Mouse (Mus musculus) cerebellum, adult 11 months (tissue): ENCODE measurements around the gene Slc22a14.
"Not testable (repeated sequence)": the region's sequence is repeated elsewhere in the genome, so short reads cannot be mapped to it uniquely, and the experiment has no call there.

ENCODE experiments used
- DNase-seq: peaks from one replicate; pipeline ENCODE4 v3.0.0; 2022

Gene Slc22a14

DNA sequence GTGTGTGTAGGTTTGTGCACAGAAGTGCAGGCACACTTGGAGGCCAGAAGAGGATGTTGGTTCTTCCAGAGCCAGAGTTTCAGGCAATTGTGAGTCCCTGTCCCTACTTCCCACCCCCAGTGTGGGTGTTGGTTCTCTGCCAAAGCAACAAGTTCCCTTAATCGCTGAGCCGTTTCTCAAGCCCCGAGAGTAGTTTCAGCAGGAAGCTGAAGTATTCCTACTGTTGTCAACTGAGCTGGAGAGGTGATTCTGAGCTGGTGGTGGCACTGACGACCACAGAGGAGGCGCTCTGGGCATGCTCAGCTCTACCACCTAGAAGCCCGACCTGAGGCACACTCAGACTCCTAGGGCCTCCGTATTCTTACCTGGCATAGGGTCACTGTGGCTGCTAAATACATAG, at the start of gene Slc22a14:
Gene Slc22a14 (minus strand): TSS at position 270 of the 400 bp plus-strand sequence.
- no peak for DNase-seq

DNA sequence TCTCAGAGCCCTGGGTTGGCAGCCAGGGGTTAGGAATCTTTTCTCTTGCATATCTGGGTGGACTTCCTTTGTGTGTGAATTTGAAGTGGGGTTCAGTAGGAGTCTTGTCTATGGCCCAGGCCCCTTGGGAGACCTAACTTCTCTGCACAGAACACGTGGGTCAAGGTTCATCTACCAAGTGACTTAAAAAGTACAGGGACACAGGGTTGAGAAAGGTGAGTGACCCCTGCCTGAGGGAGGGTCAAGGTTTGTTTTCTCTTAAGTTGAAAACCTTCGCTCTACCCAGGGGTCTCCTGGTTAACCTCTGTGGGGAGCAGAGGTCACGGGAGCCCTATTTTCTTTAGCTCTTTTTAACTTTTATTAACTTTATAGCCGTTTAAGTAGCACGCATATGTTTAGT, 44.5 kb upstream of the Slc22a14 start:
- DNase-seq: no peak

GRCm38 (mm10) chr9:119408898-119409664, 43.7 kb upstream of the Slc22a14 start:
- DNase-seq: no peak

DNA sequence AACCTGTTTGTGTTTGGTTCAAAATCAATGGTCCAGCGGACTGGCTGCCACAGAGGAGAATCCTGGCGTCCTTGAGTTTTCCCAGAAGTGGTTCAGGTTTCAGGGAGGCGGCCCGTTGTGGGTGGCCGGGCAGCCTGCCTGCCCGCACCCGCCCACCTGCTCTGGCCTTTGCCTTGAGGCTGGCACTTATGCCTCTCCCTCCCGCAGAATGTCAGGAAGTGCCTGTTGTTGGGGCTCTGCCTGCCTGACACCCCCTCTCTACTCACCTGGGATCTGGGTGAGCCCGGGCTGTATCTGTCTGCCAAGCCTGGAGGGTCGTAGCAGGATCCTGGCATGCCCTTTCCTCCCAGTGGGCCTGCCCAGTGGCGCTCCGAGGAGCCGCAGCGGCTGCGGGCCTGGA, 42.5 kb upstream of the Slc22a14 start:
- no peak for DNase-seq

DNA sequence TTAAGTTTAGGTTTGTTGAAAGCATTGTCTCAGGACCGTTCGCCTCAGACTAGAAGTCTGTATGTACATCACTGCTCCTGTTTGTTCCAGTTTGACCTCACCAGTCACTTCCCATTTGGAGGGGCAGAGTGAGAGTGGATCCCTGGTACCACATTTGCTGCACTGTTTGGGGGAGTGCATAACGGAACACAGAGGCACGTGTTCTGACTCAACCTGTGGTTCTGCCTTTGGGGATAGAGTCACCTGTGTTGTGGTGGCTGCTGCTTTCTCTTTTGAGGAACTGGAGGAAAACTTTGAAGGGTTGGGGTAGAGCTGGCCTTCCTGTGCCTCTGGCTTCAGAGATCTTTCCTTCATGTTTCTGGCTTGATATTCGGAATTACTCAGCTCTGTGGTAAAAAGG, 38.7 kb upstream of the Slc22a14 start:
- DNase-seq: no peak

DNA sequence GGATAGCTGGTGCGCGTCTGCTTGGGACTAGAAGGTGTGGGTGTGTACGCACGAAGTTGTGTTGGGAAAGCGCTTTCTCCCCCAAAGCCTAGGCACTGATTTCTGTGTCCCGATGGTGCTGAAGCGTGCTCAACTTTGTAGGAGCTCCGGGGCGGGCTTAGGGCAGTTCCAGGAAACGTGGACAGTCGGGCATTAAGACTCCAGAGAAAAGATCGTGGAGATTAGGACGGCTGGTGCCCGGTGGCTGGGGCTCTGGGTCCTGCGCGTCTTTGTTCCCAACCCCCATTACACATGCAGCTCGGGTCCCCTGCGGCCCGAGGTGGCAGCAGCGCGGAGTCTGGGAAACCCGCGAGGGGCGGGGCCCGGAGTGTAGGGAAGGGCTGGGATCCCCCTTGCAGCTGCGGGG, 37.9 kb upstream of the Slc22a14 start:
- no peak for DNase-seq

GRCm38 (mm10) chr9:119402253-119403235, 37.2 kb upstream of the Slc22a14 start:
- peak; percentile 57 for DNase-seq

GRCm38 (mm10) chr9:119401801-119402214, 36.5 kb upstream of the Slc22a14 start, which contains the start of gene Acvr2b:
TSS of gene Acvr2b (plus strand) at chr9:119402118.
- DNase-seq: peak; percentile 90

DNA sequence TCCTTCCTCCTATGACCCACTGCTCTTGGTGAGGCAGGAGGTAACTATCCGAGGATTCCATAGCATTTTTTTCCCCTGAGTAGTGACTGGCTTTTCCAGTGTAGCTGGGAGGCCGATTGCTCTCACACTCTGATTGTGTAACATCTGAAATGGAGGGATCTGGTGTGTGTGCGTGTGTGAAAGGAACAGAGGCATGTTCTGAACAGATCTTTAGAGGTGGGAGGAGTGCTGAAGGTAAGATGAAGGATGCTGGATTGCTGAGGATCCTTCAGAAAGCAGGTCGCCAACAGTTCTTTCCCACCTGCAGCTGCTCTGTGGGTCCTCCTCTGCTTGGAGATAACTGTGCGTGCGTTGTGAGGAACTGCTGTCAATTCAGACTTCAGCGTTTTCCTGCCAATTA, 36.0 kb upstream of the Slc22a14 start:
- no peak for DNase-seq

DNA sequence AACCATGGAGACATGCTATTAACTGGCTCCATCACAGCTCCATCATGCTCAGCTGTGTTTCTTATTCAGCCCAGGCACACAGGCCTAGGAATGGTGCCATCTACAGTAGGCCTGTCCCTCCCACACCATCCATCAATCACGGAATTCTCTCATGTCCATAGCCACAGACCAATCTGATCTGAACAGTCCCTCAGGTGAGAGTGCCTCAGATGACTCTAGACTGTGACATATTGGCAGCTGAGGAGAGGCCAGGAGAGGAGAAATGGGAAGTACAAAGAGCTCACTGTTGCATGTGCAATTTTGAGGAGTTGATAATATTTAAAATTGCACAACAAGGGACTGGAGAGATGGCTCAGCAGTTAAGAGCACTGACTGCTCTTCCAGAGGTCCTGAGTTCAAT, 29.5 kb upstream of the Slc22a14 start:
- DNase-seq: no peak

GRCm38 (mm10) chr9:119390214-119390613, 24.9 kb upstream of the Slc22a14 start:
- no peak for DNase-seq

DNA sequence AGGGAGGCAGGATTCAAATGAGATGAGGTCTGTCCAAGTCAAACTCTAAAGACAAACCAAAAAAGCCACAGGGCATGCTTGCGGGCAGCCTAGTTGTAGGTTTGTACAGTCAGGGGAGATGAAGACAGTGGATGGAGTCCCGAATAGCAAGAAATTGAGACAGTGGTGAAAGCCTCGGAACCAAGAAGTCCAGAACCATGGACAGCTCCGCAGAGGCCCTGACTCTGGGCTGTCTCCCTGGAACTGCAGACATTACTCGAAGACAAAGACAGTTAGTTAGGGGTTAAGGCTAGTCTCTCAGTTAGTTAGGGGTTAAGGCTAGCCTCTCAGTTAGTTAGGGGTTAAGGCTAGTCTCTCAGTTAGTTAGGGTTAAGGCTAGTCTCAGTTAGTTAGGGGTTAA, 23.6 kb upstream of the Slc22a14 start:
- no peak for DNase-seq

DNA sequence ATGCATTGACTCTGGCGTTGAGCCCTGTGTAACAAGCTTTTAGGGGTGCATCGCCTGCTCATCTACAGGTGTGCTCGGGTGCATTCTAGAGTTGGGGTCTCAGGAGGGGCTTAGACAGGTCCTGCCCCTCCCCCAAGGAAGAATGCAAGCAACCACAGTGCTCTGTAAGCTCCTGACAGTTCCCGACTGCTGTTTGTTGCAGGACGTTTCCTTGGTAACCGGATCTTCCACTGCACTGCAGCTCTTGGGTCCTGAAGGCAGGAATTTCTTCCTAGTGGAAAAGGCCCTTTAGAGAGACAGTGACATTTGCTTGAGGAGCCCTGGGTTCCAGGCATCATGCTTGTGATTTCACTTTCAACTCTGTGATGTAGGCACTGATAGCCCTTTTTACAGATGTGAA, 17.2 kb upstream of the Slc22a14 start:
- no peak for DNase-seq

GRCm38 (mm10) chr9:119378231-119378630, 12.9 kb upstream of the Slc22a14 start:
- no peak for DNase-seq

GRCm38 (mm10) chr9:119375556-119375955, 10.2 kb upstream of the Slc22a14 start:
- no peak for DNase-seq

GRCm38 (mm10) chr9:119375008-119375407, 9.7 kb upstream of the Slc22a14 start:
- DNase-seq: no peak

DNA sequence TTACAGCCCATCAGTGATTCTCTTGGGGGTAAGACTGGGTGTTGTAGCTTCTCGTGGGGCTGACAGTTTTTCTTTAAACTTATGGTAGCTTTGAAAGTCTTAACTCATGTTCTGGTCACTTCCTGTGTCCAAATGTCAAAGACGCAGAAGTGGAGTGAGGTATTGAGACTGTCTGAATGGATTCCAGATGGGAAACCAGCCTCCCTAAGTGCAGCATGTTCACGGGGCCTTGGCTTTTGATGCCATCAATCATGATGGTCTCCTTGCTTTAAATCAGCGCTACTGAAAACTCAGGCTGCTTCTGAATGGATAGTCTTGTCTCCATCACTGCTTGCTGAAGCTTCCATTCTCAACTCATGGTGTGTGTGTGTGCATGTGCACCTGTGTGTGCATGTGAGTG, 5.9 kb upstream of the Slc22a14 start:
- DNase-seq: no peak

DNA sequence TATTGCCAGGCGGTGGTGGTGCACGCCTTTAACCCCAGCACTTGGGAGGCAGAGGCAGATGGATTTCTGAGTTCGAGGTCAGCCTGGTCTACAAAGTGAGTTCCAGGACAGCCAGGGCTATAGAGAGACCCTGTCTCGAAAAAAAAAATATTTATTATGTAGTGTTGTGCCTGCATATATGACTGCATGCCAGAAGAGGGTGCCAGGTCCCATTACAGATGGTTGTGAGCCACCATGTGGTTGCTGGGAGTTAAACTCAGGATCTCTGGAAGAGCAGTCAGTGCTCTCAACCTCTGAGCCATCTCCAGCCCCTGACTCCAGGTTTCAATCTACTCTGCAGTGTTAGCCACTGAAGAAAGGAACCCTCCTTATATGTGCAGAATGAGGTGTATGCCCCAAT, 5.4 kb upstream of the Slc22a14 start:
- not testable (repeated sequence) for DNase-seq

- no peak for DNase-seq
Observed at GRCm38 (mm10) chr9:119368367-119368766, 3.0 kb upstream of the Slc22a14 start.

DNA sequence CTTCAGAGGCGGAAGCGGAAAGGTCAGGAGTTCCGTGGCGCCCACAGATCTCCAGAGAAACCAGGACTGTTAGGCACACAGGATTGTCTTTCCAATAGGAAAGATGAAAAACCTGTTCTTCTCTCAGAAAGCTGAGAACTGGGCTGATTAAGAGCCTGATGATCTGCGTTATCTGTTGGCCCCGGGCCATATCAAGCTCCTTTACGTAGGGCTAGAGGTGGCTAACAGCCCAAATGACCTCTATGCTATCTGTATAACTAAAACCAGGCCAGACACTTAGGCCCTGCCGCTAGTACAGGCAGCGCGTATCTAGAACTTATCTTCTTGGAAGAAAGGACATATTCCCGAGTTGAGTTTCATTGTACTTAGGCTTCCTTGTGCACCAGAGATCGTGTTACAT, 2.1 kb downstream of the Slc22a14 start:
- DNase-seq: no peak

DNA sequence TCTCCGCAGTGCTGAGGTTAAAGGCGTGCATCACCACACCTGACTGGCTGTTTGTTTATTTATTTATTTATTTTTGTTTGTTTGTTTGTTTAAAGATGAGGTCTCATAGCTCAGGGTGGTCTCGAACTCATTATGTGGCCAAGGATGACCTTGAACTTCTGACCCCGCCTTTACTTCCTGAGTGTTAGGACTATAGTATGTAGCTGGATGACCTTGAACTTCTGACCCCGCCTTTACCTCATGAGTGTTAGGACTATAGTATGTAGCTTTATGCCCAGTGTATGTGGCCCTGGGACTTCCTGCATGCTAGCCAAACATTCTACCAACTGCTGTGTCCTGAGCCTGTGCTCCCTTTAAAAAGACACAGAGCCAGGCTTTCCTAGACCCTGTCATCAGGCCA, 3.9 kb downstream of the Slc22a14 start:
- no peak for DNase-seq

DNA sequence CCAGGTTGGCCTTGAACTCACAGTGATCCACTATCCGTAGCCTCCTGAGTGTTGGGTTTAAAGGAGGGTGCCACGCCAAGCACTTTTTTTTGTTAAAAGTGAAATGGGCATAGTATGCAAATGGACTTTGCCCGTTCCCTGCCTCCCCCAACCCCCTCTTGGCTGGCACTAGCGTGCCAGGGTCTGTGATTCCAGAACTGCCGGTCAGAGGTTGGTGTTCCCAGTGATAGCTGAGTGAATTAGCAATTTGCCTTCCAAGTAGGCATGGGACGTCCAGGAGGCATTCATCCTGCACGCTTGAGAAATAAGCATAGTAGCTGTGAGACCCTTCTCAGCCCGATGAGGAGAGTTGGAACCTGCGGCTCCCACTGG, 7.3 kb downstream of the Slc22a14 start:
- no peak for DNase-seq

DNA sequence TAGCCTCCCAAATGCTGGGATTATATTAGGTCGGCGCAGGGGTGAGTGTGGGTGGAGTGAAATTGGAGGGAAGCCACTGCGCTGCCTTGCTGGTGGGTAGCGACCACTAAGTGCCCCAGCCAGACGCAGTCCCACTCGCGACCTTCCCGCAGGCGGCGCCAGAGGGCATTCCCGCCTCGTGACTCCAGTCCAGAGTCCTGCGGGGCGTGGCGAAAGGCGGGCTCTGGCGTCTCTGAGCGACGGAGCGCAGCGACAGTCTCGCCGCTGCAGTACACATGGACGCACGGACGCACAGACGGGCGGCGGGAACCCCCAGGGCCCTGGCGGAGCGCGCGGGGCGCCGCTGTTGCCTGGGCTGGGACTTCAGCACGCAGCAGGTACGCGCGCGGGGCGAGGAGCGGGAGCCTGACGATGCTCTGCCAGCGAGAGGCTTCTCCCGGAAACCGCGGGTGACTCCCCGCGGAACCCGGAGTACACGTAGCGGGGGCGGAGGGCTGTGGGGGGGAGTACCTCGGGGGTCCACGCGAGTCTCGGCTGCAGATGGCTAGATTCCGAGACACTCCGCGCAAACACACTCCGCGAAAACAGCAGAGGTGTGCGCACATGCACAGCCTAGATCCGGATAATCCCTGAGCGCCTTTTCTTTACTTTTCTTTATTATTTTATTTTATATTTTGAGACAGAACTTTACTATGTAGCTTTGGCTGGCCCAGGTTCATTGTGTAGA, 7.9 kb downstream of the Slc22a14 start, which contains the start of gene Xylb:
Gene Xylb (plus strand): TSS at position 51 of the 727 bp plus-strand sequence.
- peak; percentile 90 for DNase-seq
